Mouse (Mus musculus): ENCODE measurements around the gene Tcf7l1. TPM values are rescaled to one million over a fixed set of nuclear protein-coding genes. Genes with fewer than 3 reads are reported as not detected.

Gene Tcf7l1
- polyA plus RNA-seq, 1 experiment from 2014 or later = 17.0 TPM

- Histone ChIP-seq H3K36me3 (ENCODE audit: control insufficient read depth, insufficient read depth, low read length) (no peaks in the 10 kb centered on the region), H3K27me3 (ENCODE audit: control insufficient read depth, insufficient read depth, low read length) (no peaks in the 10 kb centered on the region), H3K9me3 (ENCODE audit: control insufficient read depth, low read length) (no peaks in the 10 kb centered on the region), H3K4me3 (ENCODE audit: low read depth, low read length) (no peak overlapping the region), H3K27ac (ENCODE audit: low read depth, low read length) (no peak overlapping the region), H3K4me2 (replicated peaks; ENCODE audit: low read depth, low read length) (no peak overlapping the region), H3K4me1 (replicated peaks; ENCODE audit: control insufficient read depth, insufficient read depth, low read length) (no peaks in the 10 kb centered on the region), H3K9ac (ENCODE audit: low read depth, low read length) (no peak overlapping the region)
- DNase-seq (ENCODE audit: low spot score) (no peak), ATAC-seq (ENCODE audit: low FRiP score) (no peak)
- WGBS = 84% methylated on average over 6 of the region's 6 CpGs
Measured at GRCm38 (mm10) chr6:72593011-72593803, 195.8 kb downstream of the Tcf7l1 start.

- no peaks in the 10 kb centered on the region for H3K4me1 ChIP-seq (replicated peaks; ENCODE audit: control insufficient read depth, insufficient read depth, low read length)
- ATAC-seq (ENCODE audit: low FRiP score) (no peak), DNase-seq (ENCODE audit: low spot score) (no peak)
- H3K36me3 ChIP-seq (ENCODE audit: control insufficient read depth, insufficient read depth, low read length) = no peaks in the 10 kb centered on the region
- no peak overlapping the region for H3K4me3 ChIP-seq (ENCODE audit: low read depth, low read length)
- no peak overlapping the region for H3K27ac ChIP-seq (ENCODE audit: low read depth, low read length)
- H3K9me3 ChIP-seq (ENCODE audit: control insufficient read depth, low read length) = no peaks in the 10 kb centered on the region
- no peaks in the 10 kb centered on the region for H3K27me3 ChIP-seq (ENCODE audit: control insufficient read depth, insufficient read depth, low read length)
- no peak overlapping the region for H3K4me2 ChIP-seq (replicated peaks; ENCODE audit: low read depth, low read length)
- no peak overlapping the region for H3K9ac ChIP-seq (ENCODE audit: low read depth, low read length)
Measured at GRCm38 (mm10) chr6:72590111-72590510, 198.9 kb downstream of the Tcf7l1 start.

GRCm38 (mm10) chr6:72588307-72588706, 200.7 kb downstream of the Tcf7l1 start:
- ATAC-seq (ENCODE audit: low FRiP score) = no peak

GRCm38 (mm10) chr6:72586701-72587100, 202.4 kb downstream of the Tcf7l1 start:
- H3K4me2 ChIP-seq (replicated peaks; ENCODE audit: low read depth, low read length) = no peak overlapping the region
- H3K9ac ChIP-seq (ENCODE audit: low read depth, low read length) = no peak overlapping the region
- H3K27ac ChIP-seq (ENCODE audit: low read depth, low read length) = no peak overlapping the region
- no peaks in the 10 kb centered on the region for H3K36me3 ChIP-seq (ENCODE audit: control insufficient read depth, insufficient read depth, low read length)
- ATAC-seq (ENCODE audit: low FRiP score) = no peak
- H3K4me3 ChIP-seq (ENCODE audit: low read depth, low read length) = no peak overlapping the region
- H3K9me3 ChIP-seq (ENCODE audit: control insufficient read depth, low read length) = no peaks in the 10 kb centered on the region
- no peaks in the 10 kb centered on the region for H3K27me3 ChIP-seq (ENCODE audit: control insufficient read depth, insufficient read depth, low read length)
- 77% methylated on average over 3 of the region's 3 CpGs for whole genome bisulfite sequencing
- DNase-seq (ENCODE audit: low spot score) = no peak
- H3K4me1 ChIP-seq (replicated peaks; ENCODE audit: control insufficient read depth, insufficient read depth, low read length) = no peaks in the 10 kb centered on the region

More at GRCm38 (mm10) chr6:72588307-72588706, 200.7 kb downstream of the Tcf7l1 start:
- H3K4me1 ChIP-seq (replicated peaks; ENCODE audit: control insufficient read depth, insufficient read depth, low read length) = no peaks in the 10 kb centered on the region
- H3K4me2 ChIP-seq (replicated peaks; ENCODE audit: low read depth, low read length) = no peak overlapping the region
- no peaks in the 10 kb centered on the region for H3K9me3 ChIP-seq (ENCODE audit: control insufficient read depth, low read length)
- no peaks in the 10 kb centered on the region for H3K36me3 ChIP-seq (ENCODE audit: control insufficient read depth, insufficient read depth, low read length)
- H3K27me3 ChIP-seq (ENCODE audit: control insufficient read depth, insufficient read depth, low read length) = no peaks in the 10 kb centered on the region
- H3K9ac ChIP-seq (ENCODE audit: low read depth, low read length) = no peak overlapping the region
- no peak overlapping the region for H3K27ac ChIP-seq (ENCODE audit: low read depth, low read length)
- DNase-seq (ENCODE audit: low spot score) = no peak
- H3K4me3 ChIP-seq (ENCODE audit: low read depth, low read length) = no peak overlapping the region

GRCm38 (mm10) chr6:72584154-72584553, 204.9 kb downstream of the Tcf7l1 start:
- 80% methylated on average over 11 of the region's 11 CpGs for WGBS
- Histone ChIP-seq H3K9me3 (ENCODE audit: control insufficient read depth, low read length) (no peaks in the 10 kb centered on the region), H3K4me2 (replicated peaks; ENCODE audit: low read depth, low read length) (no peak overlapping the region), H3K4me3 (ENCODE audit: low read depth, low read length) (no peak overlapping the region), H3K36me3 (ENCODE audit: control insufficient read depth, insufficient read depth, low read length) (no peaks in the 10 kb centered on the region), H3K27me3 (ENCODE audit: control insufficient read depth, insufficient read depth, low read length) (no peaks in the 10 kb centered on the region), H3K27ac (ENCODE audit: low read depth, low read length) (no peak overlapping the region), H3K9ac (ENCODE audit: low read depth, low read length) (no peak overlapping the region), H3K4me1 (replicated peaks; ENCODE audit: control insufficient read depth, insufficient read depth, low read length) (no peaks in the 10 kb centered on the region)
- ATAC-seq (ENCODE audit: low FRiP score) (no peak), DNase-seq (ENCODE audit: low spot score) (no peak)

- Histone ChIP-seq H3K4me2 (replicated peaks; ENCODE audit: low read depth, low read length) (no peak overlapping the region), H3K4me1 (replicated peaks; ENCODE audit: control insufficient read depth, insufficient read depth, low read length) (no peaks in the 10 kb centered on the region), H3K4me3 (ENCODE audit: low read depth, low read length) (no peak overlapping the region), H3K9ac (ENCODE audit: low read depth, low read length) (no peak overlapping the region), H3K9me3 (ENCODE audit: control insufficient read depth, low read length) (no peaks in the 10 kb centered on the region), H3K27me3 (ENCODE audit: control insufficient read depth, insufficient read depth, low read length) (no peaks in the 10 kb centered on the region), H3K36me3 (ENCODE audit: control insufficient read depth, insufficient read depth, low read length) (no peaks in the 10 kb centered on the region), H3K27ac (ENCODE audit: low read depth, low read length) (no peak overlapping the region)
- 85% methylated on average over 4 of the region's 4 CpGs for WGBS
- DNase-seq (ENCODE audit: low spot score) (no peak), ATAC-seq (ENCODE audit: low FRiP score) (no peak)
Measured at GRCm38 (mm10) chr6:72583211-72583839, 205.7 kb downstream of the Tcf7l1 start.

GRCm38 (mm10) chr6:72581625-72582382, 207.2 kb downstream of the Tcf7l1 start:
- ATAC-seq (ENCODE audit: low FRiP score) (no peak), DNase-seq (ENCODE audit: low spot score) (no peak)
- Histone ChIP-seq H3K27ac (ENCODE audit: low read depth, low read length) (no peak overlapping the region), H3K36me3 (ENCODE audit: control insufficient read depth, insufficient read depth, low read length) (no peaks in the 10 kb centered on the region), H3K9me3 (ENCODE audit: control insufficient read depth, low read length) (no peaks in the 10 kb centered on the region), H3K27me3 (ENCODE audit: control insufficient read depth, insufficient read depth, low read length) (no peaks in the 10 kb centered on the region), H3K4me2 (replicated peaks; ENCODE audit: low read depth, low read length) (no peak overlapping the region), H3K4me3 (ENCODE audit: low read depth, low read length) (no peak overlapping the region), H3K4me1 (replicated peaks; ENCODE audit: control insufficient read depth, insufficient read depth, low read length) (no peaks in the 10 kb centered on the region), H3K9ac (ENCODE audit: low read depth, low read length) (no peak overlapping the region)
- WGBS = 78% methylated on average over 11 of the region's 11 CpGs

Measured in hindbrain, embryonic 11.5 days (tissue).